Mouse (Mus musculus): ENCODE measurements around the gene Smo.
"Not testable (repeated sequence)": the region's sequence is repeated elsewhere in the genome, so short reads cannot be mapped to it uniquely, and the experiment has no call there.

Gene Smo

DNA sequence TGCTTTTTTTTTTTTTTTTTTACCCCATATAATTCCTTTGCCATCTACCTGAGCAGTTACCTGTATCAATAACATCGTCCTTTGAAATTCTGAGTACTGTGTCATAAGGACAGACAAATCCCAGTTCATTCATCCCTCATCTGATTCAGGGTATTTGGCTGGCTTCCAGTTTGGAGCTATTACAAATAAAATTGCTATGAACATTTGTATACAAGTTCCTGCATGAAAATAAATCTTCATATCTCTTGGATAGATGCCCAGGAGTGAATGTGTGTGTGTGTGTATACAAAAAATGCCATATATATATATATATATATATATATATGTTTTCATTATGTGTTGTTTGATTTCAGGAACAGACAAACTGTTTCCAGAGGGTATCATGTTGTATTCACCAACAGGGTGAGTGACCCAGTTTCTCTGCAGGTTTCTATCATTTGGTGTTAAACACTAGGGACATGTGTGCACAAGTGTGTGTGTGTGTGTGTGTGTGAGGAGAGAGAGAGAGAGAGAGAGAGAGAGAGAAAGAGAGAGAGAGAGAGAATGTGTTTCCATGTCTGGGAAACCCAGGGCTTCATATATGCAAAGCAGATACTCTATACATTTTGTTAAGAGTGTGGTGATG is 8.6 kb upstream of the Smo start:
- DNase-seq (ENCODE audit: low read depth), result no peak

DNA sequence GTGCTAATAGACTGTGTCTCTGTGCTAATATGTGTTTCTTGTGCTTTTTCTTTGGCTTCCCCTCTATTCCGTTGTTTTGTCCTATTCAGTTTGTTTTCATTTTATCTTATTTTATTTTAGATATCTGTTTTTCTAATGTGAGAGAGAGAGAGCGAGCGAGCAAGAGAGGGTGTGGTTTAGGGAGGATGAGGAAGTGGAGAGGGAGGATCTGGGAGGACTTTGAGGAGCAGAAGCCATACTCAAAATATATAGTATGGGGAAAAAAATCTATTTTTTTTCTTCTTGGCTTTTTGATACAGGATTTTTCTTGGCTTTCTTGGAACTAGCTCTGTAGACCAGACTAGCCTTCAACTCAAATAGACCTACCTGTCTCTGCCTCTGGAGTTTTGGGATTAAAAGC is 7.3 kb upstream of the Smo start:
- DNase-seq (ENCODE audit: low read depth), result no peak

DNA sequence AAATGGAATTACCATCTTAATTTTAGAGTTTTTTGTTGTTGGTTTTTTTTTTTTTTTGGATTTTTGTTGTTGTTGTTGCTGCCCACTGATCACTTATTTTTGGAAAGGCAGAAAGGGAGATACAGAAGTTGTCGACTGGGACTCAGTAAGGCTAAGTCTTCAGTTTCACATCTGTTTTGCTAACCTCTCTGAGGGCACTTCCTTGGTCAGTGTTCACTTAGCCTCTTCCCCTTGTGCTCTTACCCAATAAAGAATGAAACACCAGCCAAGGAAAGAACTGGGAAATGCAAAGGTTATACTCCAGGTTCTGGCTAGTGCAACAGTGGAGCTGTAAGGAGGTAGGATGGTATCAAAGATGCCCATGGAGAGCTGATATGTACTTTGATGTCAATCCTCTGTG is 5.8 kb upstream of the Smo start:
- no peak for DNase-seq (ENCODE audit: low read depth)

DNA sequence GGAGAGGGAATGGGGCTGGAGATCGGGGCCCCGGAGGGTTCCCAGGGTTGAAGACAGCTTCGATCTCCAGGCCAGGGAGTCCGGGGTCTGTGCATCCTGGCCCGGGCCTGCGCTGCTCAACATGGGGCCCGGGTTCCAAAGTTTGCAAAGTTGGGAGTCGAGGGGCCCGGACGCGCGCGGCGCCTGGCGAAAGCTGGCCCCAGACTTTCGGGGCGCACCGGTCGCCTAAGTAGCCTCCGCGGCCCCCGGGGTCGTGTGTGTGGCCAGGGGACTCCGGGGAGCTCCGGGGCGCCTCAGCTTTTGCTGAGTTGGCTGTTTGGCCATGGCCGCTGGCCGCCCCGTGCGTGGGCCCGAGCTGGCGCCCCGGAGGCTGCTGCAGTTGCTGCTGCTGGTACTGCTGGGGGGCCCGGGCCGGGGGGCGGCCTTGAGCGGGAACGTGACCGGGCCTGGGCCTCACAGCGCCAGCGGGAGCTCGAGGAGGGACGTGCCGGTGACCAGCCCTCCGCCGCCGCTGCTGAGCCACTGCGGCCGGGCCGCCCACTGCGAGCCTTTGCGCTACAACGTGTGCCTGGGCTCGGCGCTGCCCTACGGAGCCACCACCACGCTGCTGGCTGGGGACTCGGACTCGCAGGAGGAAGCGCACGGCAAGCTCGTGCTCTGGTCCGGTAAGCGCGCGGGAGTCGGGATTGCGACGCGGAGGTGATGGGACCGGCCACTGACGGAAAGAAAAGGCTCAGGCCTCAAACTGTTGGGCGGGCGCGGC is 567 bp downstream of the Smo start:
- no peak for DNase-seq (ENCODE audit: low read depth)

DNA sequence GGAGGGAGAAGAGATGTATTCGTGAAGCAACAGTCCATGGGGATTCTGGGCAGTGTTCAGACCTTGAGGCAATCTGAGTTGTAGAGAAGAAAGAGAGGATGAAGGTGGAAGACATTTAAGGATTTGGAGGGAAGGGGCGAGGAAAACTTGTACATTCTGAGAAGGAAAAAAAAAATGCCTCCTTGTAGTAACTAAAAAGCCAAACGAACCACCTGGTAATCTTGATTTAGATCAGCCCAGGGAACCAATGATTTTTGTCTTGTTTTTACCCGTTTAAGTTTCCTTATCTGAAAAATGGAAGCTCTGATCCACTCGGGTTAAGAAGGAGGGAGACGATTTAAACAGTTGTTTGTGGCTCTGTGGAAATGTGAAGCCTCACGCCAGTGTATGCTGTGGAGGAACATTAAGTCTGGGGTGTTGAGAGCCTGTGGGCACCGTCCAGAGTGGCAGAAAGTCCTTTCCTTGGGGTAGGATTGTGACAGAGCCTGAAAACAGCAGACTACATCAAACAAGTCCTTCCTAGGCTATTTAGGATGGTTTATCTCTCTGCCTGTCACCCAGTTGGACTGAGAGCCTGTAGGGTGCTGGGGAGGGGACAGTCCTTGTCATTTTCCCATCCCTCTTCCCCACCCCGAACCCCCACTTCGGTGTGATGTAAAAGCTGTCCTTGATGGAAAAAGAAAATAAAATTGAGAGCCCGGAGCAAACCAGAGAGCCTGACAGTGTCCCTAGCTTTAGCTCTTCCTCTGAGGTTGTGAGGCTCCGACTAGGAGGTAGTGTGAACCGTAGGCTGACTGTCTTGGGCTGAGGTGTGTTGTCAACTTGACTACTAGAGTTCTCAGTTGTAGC is 1.5 kb downstream of the Smo start:
- DNase-seq (ENCODE audit: low read depth), result no peak

DNA sequence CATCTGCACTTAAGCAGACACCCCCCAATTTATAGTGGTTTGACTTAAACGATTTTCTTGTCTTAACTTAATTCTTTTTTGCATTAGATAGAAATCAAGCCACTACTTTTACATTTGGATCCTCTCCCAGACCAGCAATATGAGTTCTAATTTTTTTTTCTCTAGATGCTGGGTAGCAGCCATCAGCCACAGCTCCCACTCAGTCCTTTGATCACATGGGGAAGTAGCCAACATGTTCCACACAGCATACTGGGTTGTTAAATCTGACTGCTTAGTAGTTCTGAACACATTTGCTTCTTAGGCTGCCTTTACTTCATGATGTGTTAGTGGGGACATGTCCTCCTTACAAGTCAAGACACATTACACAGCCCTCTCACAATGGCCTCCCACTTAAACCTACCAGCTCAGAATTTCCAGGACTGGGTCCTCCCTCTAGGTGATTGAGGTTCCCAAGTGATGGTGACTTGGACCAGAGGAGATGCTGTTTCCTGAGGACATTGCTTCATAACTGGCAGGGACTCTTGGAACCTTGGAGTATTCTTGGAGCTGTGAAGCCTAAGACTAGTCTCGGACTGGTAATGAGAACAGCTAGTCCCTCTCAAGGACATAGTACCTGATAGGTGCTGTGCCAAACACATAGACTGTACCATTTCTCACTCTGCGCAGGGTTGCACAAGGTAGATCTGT is 16.3 kb downstream of the Smo start:
- DNase-seq (ENCODE audit: low read depth), result no peak

DNA sequence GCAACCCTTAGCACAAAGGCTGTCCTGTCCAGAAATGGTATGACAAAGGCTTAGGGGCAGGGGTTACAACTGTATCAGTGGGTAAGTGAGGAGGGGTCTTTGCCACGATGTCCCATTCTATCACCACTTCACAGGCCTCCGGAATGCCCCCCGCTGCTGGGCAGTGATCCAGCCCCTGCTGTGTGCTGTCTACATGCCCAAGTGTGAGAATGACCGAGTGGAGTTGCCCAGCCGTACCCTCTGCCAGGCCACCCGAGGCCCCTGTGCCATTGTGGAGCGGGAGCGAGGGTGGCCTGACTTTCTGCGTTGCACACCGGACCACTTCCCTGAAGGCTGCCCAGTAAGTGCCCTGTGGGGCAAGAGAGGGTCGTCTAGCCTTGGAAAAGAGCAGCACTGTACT is 18.0 kb downstream of the Smo start:
- no peak for DNase-seq (ENCODE audit: low read depth)

DNA sequence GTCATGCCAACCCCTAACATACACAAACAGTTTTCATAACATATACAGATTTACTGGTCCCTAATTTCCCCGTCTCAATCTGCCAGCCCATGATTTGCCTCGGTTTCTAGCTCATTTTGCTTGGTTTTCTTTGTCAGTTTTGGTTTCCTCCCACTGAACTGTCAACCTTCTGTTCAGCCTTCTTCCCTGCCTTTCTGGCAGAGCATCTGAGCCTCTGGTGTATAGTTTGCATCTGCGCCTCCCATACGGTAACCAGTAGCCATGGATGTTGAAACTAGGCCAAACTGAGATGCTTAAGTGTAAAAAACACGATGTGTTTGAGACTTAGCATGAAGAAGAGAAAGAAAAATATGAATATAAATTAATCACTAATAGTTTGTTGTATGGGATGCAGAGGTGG is 20.7 kb downstream of the Smo start:
- DNase-seq (ENCODE audit: low read depth), result no peak

DNA sequence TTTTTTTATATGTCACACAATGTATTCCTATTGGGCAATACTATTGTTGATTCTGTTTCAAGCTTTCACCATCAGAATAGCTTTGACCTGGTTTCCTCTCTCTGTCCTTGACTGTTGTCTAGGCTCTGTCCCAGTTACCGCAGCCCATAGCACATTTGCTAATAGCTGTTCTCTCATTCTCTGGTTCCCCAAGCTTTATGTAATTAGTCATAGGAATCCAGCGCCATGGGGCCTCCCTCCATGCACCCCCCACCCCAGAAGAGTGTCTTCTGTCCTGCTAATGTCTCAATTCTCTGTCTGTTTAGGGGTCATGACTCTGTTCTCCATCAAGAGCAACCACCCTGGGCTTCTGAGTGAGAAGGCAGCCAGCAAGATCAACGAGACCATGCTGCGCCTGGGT is 21.2 kb downstream of the Smo start:
- DNase-seq (ENCODE audit: low read depth), result no peak

DNA sequence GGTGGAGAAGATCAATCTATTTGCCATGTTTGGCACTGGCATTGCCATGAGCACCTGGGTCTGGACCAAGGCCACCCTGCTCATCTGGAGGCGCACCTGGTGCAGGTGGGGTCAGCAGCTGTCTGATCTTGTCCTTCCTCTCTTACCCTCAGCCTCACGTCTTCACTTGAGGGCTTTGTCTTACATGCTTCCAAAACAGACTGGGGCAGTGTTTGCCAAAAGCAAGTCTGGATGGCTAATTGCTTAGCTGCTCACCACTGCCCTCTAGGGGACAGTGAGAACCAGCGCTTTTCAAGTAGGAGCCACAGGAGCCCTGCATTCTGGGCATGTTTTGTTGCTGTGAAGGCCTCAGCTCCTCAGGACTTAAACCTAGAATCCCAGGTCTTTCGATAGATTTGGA is 23.1 kb downstream of the Smo start:
- no peak for DNase-seq (ENCODE audit: low read depth)

DNA sequence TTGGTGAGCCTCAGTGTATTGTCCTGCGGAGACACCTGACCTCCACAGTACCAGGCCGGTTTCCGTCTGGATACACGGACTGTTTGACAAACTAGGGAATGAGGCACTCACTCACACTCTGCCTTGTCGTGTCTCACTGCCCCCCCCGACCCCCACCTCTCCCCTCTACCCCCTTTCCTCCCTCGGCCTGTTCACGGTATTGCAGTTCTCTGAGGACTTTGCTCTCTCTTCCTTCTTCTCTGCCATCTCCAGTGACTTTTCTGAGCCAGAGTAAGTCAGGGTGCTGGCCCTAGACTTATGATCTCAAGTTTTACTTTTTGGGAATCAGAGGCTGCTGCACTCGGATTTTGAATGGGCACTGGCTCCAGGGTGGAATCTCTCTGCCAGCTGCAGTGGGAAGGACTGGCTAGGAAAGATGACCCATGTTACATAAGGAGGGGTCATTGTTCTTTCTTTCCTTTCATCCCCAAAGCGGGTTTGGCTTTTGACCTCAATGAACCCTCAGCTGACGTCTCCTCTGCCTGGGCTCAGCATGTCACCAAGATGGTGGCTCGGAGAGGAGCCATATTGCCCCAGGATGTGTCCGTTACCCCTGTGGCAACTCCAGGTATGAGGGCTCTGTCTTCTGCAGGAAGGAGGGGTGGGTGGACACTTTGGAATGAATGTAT is 23.8 kb downstream of the Smo start:
- no peak for DNase-seq (ENCODE audit: low read depth)

DNA sequence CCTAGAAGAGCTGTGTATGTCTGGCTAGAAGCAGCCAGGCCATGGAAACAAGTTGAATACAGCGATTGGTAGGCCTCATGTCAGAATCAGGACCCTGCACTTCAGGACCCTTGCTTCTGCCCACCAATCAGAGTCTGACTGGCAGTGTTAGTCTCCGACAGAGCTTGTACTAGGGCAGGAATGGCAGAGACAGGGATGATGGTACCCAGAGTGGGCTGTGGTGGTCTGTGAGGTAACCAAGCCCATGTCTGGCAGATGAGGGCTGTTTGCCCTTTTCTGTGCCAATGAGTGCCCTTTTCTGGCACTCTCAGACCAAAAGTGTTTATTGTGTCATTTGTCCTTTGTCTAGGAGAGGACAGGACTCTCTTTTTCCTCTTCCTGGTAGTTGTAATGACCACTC is 25.1 kb downstream of the Smo start:
- DNase-seq (ENCODE audit: low read depth), result not testable (repeated sequence)

DNA sequence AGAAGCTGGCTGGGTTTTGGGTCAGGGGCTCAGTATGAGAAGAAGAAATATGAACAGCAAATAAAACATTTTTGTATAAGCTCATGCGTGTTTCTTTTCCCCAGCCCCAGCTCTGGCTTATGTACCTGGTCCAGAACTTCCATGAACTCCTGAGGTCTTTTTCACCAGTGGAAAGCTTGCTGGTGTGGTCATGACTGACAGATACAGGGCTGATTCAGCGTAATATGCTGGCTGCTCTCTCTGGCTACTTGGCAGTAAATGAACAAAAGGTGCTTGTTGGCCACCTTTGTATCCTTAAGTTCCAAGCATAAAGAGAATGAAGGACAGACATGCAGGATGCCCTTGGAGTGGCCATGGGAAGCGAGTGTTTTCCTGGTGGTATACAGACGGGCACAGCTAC is 26.0 kb downstream of the Smo start:
- DNase-seq (ENCODE audit: low read depth), result no peak

DNA sequence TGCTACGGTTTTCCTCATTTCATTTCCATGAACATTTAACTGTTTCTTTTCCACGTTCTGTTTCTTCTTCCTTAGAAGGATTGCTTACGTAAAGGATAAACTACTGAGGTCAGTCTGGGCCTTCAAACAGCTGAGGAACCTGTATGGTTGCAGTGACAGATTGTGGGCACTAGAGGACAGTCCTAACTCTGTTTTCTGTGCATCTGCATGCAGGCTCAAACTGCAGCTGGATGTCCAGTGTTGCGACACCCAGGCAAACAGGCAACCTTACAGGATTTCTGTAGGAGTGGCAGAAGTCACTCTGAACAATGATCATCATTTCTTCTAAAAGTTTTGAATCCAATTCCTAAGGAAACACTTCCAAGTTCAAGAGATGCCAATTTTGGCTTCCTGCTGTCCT is 27.2 kb downstream of the Smo start:
- no peak for DNase-seq (ENCODE audit: low read depth)

DNA sequence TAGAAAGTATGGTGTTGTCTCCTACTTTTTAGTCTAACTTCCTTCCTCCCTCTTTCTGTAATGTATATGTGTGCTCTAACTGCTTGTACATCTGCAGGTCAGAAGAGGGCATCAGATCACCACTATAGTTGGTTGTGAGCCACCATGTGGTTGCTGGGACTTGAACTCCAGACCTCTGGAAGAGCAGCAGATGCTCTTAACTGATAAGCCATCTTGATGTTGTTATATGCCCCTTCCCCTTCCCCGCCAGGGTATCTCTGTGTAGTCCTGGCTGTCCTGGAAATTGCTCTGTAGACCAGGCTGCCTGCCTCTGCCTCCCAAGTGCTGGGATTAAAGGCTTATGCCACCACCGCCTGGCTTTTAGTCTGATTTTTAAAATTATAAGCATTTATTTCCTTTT is 31.6 kb downstream of the Smo start:
- no peak for DNase-seq (ENCODE audit: low read depth)

DNA sequence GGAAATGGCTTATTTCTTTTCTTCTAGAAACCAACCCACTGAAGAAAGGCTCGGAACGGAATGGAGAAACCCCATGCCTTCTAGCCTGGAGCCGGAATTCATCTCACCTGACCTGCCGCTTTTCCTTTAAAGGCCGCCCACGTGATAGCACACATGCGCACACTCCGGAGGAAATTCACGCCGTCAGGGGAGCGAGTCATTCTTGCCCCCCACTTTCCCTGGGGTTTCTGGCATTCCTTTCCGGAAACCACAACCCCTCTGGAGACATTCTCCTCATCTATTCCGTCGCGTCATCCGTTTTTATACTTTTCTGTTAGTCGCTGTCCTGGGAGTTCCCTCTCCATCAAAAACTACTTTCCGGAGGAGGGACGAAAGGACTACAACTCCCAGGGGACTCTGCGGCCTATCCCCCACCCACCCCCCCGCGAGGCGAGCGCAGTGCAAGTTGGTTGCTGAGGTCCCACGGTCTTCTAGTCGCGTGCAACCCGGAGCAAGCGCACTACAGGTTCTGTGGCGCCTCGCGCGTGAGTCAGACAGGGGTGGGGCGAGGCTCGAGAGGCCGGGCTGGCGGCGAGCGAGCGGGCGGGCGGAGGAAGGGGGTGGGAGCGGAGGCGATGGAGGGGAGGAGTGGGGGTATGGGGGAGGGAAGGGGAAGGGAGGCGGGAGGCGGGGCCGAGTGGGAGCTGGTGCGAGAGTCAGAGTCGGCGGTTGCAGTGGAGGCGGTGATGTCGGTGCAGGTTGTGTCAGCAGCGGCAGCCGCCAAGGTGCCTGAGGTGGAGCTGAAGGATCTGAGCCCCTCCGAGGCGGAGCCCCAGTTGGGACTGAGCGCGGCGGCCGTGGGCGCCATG is 32.7 kb downstream of the Smo start, which contains the start of gene Ahcyl2:
Gene Ahcyl2 (plus strand): TSS at position 199 of the 848 bp plus-strand sequence.
- DNase-seq (ENCODE audit: low read depth), result peak; percentile 92

DNA sequence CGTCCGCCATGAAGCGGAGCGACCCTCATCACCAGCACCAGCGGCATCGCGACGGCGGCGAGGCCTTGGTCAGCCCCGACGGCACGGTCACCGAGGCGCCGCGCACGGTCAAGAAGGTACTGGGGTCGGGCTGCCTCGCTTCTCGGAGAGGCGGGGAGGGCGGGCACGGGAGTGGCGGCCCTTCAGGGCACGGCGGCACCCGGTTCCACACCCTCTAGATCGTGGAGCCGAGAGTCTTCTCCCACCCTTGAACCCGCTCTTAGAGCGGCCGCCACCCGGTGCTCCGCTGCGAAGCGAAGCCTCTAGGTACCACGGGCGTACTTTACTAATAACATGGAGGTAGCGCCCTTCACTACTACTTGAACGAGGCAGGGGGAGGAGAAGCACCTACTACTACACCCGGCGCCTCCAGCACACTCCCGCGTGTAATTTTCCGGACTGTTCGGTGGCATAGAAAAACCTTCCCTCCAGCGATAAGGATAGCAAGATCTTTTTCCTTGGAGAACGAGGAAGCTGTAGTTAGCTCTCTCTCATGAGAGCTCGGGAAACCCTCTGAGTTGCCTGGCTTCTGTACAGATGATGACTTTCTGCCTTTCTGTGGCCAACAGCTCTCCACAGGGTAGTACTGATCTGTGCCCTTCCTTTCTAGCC is 33.6 kb downstream of the Smo start:
- DNase-seq (ENCODE audit: low read depth), result no peak

DNA sequence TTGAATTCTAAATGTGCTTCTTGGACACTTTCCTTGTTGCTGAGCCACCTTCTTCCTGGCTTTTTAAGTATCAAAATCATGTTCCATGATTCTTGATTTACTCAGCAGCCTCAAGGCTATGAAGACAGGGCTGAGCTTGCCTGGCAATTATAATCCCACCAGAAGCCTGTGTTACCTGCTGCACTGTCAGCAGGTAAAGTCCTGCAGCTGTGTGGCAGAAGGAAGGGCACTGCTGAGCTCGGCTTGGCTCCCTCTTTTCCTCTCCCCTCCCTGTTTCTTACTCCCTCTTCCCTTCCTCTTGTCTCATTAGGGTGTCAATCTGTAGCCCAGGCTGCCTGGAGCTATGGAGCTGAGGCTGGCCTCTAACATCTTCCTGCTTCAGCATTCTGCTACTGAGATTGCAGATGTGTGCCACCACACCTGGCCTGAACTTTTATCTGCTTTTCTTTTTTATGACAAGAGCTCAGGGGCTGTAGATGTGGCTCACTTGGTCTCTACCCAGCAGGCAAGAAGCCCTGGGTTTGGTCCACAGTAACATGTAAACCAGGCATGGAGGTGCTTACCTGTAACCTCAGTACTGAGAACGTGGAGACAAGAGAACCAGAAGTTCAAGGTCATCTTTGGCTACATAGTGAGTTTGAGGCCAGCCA is 35.5 kb downstream of the Smo start:
- DNase-seq (ENCODE audit: low read depth), result no peak

DNA sequence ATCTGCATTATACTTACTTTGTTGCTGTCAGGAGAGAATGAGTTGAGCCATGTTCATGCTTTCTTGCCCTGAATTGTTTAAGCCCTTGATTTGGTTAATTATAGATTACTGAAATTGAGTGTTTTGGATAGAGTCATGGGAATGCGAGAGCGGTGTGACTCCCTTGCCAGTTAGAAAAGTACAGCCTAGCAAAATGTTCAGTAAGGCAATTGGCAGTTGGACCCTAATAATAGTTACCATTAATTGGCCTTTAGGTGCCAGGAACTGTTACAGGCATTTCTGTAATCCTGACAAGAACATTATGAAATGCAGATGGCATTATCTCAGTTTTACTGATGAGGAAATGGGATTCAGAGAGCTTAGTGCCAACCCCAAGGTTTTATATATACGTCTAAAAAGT is 36.9 kb downstream of the Smo start:
- DNase-seq (ENCODE audit: low read depth), result no peak

DNA sequence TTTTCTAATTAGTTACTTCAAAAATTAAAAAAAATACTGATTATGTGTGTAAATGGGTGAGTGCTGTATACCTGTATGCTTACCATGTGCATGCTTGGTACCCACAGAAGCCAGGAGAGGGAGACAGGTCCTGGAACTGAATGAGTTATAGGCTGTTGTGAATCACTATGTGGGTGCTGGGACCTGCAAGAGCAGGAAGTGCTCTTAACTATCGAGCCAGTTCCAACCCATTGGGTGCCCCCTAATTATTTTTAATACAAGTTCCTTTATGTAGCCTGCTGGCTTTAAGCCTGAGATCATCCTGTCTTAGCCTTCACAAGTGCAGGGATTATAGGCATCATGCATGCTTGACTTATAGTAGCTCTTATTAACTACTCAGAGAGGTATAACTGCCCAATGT is 38.9 kb downstream of the Smo start:
- no peak for DNase-seq (ENCODE audit: low read depth)
